Mouse (Mus musculus): ENCODE results near the gene Stt3b.

DNA sequence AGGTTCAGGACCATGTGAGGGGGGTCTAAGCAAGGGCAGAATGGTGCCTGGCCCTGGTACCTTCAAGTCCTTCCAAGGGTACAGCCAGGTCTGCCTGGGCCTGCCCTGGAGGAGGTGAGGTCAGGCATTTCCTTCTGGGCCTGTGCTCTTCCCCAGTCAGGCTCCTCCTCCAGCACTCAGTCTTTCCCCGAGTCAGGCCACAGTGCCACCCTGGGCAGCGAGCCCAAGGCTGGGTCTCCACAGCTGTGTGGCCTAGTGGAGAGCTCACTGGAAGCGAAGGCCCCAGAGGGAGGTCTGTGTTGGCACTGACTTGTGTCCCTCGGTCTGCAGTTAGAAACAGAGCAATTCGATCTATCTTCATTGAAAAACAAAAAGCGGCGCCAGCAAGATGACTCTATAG is 89.8 kb downstream of the Stt3b start:
- TF ChIP-seq CTCF (IDR thresholded peaks at IDR 0.05; ENCODE audit: borderline replicate concordance, control insufficient read depth, extremely low read depth, insufficient read depth, low read length, poor library complexity) (no peak), POLR2A (IDR thresholded peaks at IDR 0.05; ENCODE audit: control insufficient read depth, extremely low read depth, insufficient read depth, low read length, poor library complexity) (no peak)

Measured in thymus, adult 2 months (tissue).